Mouse (Mus musculus): ENCODE measurements around the gene Rasef.
"Not testable (repeated sequence)": the region's sequence is repeated elsewhere in the genome, so short reads cannot be mapped to it uniquely, and the experiment has no call there.

The Rasef gene

GRCm38 (mm10) chr4:73790260-73791185 lies at the start of gene Rasef:
Gene Rasef, minus strand, starts transcription at chr4:73790994.
- in situ Hi-C loops (cut with MboI, MseI): no loop called here

- in situ Hi-C loops (cut with MboI, MseI): no loop called here
These were observed 35.8 kb upstream of the Rasef start for GRCm38 (mm10) chr4:73826587-73826986.

- in situ Hi-C loops (cut with MboI, MseI): no loop called here
These were observed 369 bp upstream of the Rasef start for GRCm38 (mm10) chr4:73791186-73791540.

GRCm38 (mm10) chr4:73789534-73789933 lies 1.3 kb downstream of the Rasef start:
- in situ Hi-C loops (cut with MboI, MseI): no loop called here

GRCm38 (mm10) chr4:73788076-73788730 lies 2.6 kb downstream of the Rasef start:
- in situ Hi-C loops (cut with MboI, MseI): no loop called here

- in situ Hi-C loops (cut with MboI, MseI): no loop called here
These were observed 6.6 kb downstream of the Rasef start for GRCm38 (mm10) chr4:73784147-73784546.

GRCm38 (mm10) chr4:73781061-73781460 lies 9.7 kb downstream of the Rasef start:
- in situ Hi-C loops (cut with MboI, MseI): no loop called here

GRCm38 (mm10) chr4:73775266-73775665 lies 15.5 kb downstream of the Rasef start:
- in situ Hi-C loops (cut with MboI, MseI): no loop called here

- in situ Hi-C loops (cut with MboI, MseI): no loop called here
These were observed 16.7 kb downstream of the Rasef start for GRCm38 (mm10) chr4:73773831-73774810.

GRCm38 (mm10) chr4:73772028-73772427 lies 18.8 kb downstream of the Rasef start:
- in situ Hi-C loops (cut with MboI, MseI): no loop called here

- in situ Hi-C loops (cut with MboI, MseI): no loop called here
These were observed 20.2 kb downstream of the Rasef start for GRCm38 (mm10) chr4:73770592-73770991.

- in situ Hi-C loops (cut with MboI, MseI): no loop called here
These were observed 22.6 kb downstream of the Rasef start for GRCm38 (mm10) chr4:73768156-73768555.

- in situ Hi-C loops (cut with MboI, MseI): no loop called here
These were observed 42.6 kb downstream of the Rasef start for GRCm38 (mm10) chr4:73748219-73748618.

- in situ Hi-C loops (cut with MboI, MseI): no loop called here
These were observed 51.4 kb downstream of the Rasef start for GRCm38 (mm10) chr4:73739439-73739838.

- in situ Hi-C loops (cut with MboI, MseI): no loop called here
These were observed 71.0 kb downstream of the Rasef start for GRCm38 (mm10) chr4:73719819-73720218.

- in situ Hi-C loops (cut with MboI, MseI): no loop called here
These were observed 72.0 kb downstream of the Rasef start for GRCm38 (mm10) chr4:73718761-73719160.

GRCm38 (mm10) chr4:73683216-73683615 lies 107.6 kb downstream of the Rasef start, which contains the start of gene Gm428:
Gene Gm428, plus strand, starts transcription at chr4:73683516.
- in situ Hi-C loops (cut with MboI, MseI): not testable (repeated sequence)

GRCm38 (mm10) chr4:73668054-73668453 lies 122.7 kb downstream of the Rasef start, which contains the start of gene Gm11239:
Gene Gm11239, plus strand, starts transcription at chr4:73668354.
- in situ Hi-C loops (cut with MboI, MseI): not testable (repeated sequence)
